ENCODE assay signal across 22 mouse cellular contexts in the genomic region with DNA sequence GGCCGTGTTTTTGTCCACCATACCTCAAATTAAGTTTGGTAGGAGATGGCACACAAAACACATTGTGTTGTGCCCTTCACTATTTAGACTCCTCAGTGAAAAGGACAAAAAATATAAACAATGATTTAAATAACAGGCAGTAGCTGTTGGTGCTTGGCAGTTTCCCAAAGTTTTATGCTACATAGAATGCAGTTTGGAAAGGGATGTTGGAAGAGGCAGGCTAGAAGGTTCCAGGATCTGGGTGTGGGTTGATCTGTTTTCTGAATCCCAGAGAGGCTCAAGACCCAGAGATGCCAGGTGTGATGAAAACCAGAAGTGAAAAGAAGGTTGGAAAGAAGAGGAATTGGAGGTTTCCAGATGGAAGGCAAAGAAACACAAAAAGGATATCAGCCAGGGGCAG.
"Had no signal": no experiment of that assay in that cellular context is flagged by ENCODE, and none has a peak within 500 bp of the region (broad histone marks: within the 10 kb centered on the region; RNA-seq: fewer than 3 reads in every experiment).

No protein-coding gene starts in this region.

- H3K27ac ChIP-seq: kidney, embryonic 15.5 days; left cerebral cortex, adult 2 months; limb, embryonic 10.5 days; limb, embryonic 13.5 days; liver, embryonic 13.5 days; macrophage; midbrain, embryonic 12.5 days; midbrain, embryonic 15.5 days; neural tube, embryonic 12.5 days; neural tube, embryonic 15.5 days had no signal

- DNase-seq: kidney, adult 11 months; kidney, adult 8-10 months; kidney, postnatal 10 days; kidney, postnatal 36 days; layer of hippocampus, postnatal 36 days; liver; liver, embryonic 13.5 days; lung, adult 2 months; lung, postnatal 10 days; right cerebral cortex, postnatal 4 days; thymus, adult 18-20 months; thymus, postnatal 36 days had no signal

- H3K4me2 ChIP-seq: kidney, embryonic 15.5 days; limb, embryonic 13.5 days; liver, embryonic 13.5 days; midbrain, embryonic 12.5 days; midbrain, embryonic 15.5 days; neural tube, embryonic 12.5 days; neural tube, embryonic 15.5 days had no signal

- H3K27me3 ChIP-seq: kidney, embryonic 15.5 days; limb, embryonic 13.5 days; liver, embryonic 13.5 days; midbrain, embryonic 12.5 days; midbrain, embryonic 15.5 days; neural tube, embryonic 12.5 days; neural tube, embryonic 15.5 days had no signal

- H3K4me1 ChIP-seq: kidney, embryonic 15.5 days; limb, embryonic 10.5 days; limb, embryonic 13.5 days; liver, embryonic 13.5 days; midbrain, embryonic 12.5 days; midbrain, embryonic 15.5 days; neural tube, embryonic 12.5 days; neural tube, embryonic 15.5 days had no signal

- H3K9me3 ChIP-seq: kidney, embryonic 15.5 days; limb, embryonic 10.5 days; limb, embryonic 13.5 days; liver, embryonic 13.5 days; midbrain, embryonic 12.5 days; midbrain, embryonic 15.5 days; neural tube, embryonic 12.5 days; neural tube, embryonic 15.5 days had no signal

- H3K9ac ChIP-seq: kidney, embryonic 15.5 days; limb, embryonic 13.5 days; liver, embryonic 13.5 days; midbrain, embryonic 12.5 days; midbrain, embryonic 15.5 days; neural tube, embryonic 12.5 days; neural tube, embryonic 15.5 days had no signal

- H3K4me3 ChIP-seq: kidney, embryonic 15.5 days; left cerebral cortex, adult 2 months; limb, embryonic 10.5 days; limb, embryonic 13.5 days; liver, embryonic 13.5 days; midbrain, embryonic 12.5 days; midbrain, embryonic 15.5 days; neural tube, embryonic 12.5 days; neural tube, embryonic 15.5 days had no signal

- ATAC-seq: inflammation-experienced regulatory T-cells, adult 6 months; midbrain, embryonic 15.5 days had no signal

- H3K36me3 ChIP-seq: kidney, embryonic 15.5 days; limb, embryonic 10.5 days; limb, embryonic 13.5 days; liver, embryonic 13.5 days; midbrain, embryonic 12.5 days; midbrain, embryonic 15.5 days; neural tube, embryonic 12.5 days; neural tube, embryonic 15.5 days had no signal
